Mouse (Mus musculus) cerebellum, postnatal 4 days (tissue): Measurements from ENCODE around the gene Sarnp.

ENCODE experiments used
- DNase-seq, 2 experiments: peaks; one replicate each; pipeline ENCODE4 v3.0.0; 2022; ENCODE audit warnings: low spot score in 2 of 2, mixed read lengths in 1 of 2

Sarnp gene

DNA sequence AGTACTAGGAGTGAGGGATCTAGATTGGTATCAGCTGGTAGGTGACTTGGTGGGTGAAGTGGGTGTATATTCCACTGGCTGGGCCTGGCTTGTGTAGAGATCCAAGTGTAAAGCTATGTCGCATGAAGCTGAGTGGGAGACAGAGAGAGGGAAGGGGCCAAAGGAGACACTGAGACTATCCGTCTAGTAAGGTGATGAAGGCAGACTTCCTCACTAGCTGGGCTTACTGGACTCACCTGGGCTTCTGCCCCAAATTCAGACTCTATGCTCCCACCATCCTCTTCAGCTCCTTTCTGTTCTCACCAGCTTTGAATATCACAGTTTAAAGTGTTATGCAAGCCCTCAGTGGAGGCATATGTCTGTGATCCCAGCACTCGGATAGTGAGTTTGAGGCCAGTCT, 99.5 kb downstream of the Sarnp start:
- DNase-seq: no peak

- no peak for DNase-seq
Observed at GRCm38 (mm10) chr10:128917400-128917799, 100.3 kb downstream of the Sarnp start.

GRCm38 (mm10) chr10:128918246-128918645, 101.1 kb downstream of the Sarnp start:
- DNase-seq: peak; percentile 70 to 97

GRCm38 (mm10) chr10:128919203-128919631, 102.1 kb downstream of the Sarnp start:
- DNase-seq: peak in 1 of 2 experiments; percentile 72

DNA sequence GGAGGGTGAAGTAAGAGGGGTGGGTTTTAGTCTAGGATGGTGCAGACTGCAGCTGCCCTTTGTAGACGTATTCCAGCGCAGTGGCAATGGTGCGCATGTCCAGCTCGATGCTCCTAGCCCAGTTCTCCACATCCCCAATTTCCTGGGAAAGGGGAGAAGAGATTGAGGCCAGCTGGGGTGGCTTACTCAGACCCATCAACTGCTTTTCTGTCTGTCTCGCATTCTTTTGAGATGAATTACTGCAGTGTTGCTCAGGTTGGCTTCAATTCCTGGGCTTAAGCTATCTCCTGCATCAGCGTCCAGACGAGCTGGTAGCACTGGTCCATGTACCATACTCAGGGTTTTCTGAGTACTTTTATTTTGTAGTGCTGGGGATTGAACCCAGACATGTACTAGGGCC, 102.8 kb downstream of the Sarnp start:
- DNase-seq: no peak

DNA sequence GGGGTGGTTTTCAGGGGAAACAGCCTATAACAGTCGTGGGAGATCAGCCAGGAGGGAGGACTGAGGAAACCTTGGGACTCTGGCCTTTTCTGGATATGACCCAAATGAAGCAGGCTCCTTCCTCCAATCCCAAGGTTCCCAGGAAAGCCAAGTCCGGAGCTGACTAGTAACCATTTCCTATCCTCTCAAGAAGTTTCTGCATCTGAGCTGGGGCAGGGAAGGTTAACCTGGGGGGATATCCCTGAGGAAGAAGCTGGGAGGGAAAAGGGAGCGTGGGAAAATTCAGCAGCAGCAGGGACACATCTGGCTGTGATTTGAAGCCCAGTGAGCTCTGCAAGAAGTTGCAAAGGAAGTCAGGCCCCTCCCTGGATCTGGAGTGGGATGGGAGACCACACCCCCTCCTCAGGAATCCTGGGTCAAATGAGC, 103.6 kb downstream of the Sarnp start:
- no peak for DNase-seq

DNA sequence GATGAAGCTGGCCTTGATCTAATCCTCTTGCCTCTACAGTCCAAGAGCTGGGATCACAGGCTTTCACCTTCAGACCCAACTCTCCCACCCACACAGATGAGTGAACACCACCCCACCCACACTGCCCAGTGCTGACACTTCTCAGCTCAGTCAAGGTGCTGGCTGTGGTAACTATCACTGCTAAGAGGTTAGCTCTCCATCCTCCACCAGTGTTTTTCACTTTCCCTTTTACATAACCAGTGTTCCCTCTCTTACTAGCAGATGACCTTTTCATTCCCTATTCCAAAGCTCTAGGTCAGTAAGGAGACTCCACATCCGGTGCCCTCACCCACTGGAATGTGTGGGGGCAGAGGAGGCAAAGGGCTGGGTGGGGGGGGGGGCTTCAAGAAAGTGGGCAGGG, 104.1 kb downstream of the Sarnp start:
- no peak for DNase-seq

DNA sequence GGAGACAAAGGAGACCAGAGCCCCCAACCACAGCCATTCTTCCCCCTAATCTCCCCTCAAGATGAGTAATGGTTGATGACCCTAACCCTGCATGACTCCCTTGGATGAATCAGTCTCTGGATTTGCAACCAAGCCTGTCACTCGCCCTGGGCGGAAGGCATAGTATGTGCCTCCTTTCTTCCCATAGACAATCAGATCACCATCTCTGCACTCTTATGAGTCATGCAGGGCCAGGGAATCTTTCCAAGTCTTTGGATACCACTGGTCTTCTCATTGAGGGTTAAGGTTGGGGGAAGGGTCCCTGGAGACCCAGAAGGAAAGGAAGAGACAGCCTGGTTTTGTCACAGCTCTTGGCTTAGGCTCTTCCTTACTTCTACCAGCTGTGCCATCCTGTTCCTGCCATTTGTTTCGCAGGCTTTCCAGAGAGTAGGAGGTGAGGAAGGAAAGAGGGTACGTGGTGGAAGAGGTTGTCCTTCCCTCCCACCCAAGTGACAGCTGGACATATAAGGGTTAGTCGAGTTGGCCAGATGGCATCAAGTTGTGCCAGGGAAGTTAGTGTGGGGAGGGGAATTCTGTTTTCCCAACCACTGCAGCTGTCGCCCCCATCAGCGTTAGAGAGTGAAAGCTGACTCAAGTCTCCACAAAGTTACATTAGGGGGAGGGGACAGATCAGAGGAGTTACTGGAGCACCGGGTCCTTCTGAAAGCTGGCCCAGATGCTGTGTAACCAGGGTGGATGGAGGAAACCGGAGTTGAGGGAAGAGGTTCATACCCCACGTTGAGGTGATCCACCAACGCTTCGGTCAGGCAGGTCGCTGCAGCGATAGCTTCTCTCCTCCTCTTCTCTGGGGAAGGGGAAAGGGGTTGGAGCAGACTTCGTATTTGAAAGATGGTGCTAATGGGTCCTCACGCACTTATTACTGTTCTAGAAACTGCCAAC, 105.0 kb downstream of the Sarnp start:
- peak in 1 of 2 experiments; percentile 36 for DNase-seq

DNA sequence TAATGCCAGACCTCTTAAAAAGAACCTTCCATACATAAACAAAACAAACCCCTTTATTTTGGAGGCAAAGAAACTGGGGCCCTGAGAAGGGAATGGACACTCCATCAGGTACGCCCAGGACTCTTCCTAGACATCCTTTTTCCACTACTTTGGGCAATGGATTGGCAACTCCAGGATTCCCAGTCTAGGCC, 105.6 kb downstream of the Sarnp start, which contains the start of gene Rdh5:
Rdh5 (minus strand) TSS at position 67 of the 191 bp plus-strand sequence.
- DNase-seq: no peak

DNA sequence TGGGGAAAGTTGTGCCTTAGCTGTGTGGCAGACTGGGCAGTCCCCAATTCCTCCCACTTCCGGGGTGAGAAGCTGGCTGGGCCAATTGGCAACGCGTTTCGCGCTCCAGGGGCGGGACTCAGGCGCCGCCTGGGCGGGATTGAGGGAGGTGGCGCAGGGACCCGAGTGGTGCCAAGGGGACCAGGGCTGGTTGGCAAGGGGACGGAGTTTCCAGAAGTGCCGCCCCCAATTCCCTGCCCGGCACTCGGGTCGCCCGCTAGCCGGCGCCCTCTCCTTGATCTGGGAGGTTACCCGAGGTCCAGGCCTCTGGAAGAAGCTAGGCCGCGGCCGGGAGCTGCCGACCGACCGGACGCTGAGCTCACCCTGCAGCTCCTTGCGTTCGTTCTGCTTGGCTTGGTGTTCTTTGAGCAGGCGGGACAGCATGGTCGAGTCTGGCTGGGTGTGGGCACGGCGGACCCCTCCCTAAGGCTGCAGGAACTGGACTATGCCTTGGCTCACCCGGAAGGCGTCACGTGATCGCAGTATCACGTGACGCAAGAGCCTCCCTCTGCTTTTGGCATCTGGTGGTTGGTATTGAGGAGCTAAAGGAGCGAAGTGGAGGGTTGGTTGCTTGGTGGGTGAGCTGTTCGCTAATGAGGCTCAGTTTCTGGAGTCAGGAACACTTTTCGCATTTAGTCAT, 106.0 kb downstream of the Sarnp start:
- peak; percentile 86 to 91 for DNase-seq

GRCm38 (mm10) chr10:128923935-128924334, 106.8 kb downstream of the Sarnp start, which contains the start of gene Bloc1s1:
Gene Bloc1s1, minus strand, starts transcription at chr10:128924035.
- no peak for DNase-seq
